8 mouse cellular contexts compared by ENCODE assay signal in genomic region chr2:164835164-164835563, GRCm38 (mm10). TPM values are rescaled to one million over a fixed set of nuclear protein-coding genes. Genes with fewer than 3 reads are reported as not detected.
DNase-seq lines count a peak whose midpoint lies in the region; ATAC-seq and TF ChIP-seq lines count a peak whose summit lies in the region.

No protein-coding gene starts in this region.

- no peak for DNase-seq in forebrain, postnatal 0 days
- no peak for DNase-seq in liver, adult 2 months (ENCODE audit: extremely low read depth, low read depth, low spot score)
- DNase-seq in liver: no peak
- no peak for DNase-seq in midbrain, embryonic 14.5 days
- DNase-seq in adrenal gland, postnatal 4 days (ENCODE audit: low spot score in 2 of 2): no peak

- ATAC-seq in forebrain, embryonic 12.5 days (ENCODE audit: low FRiP score): no peak
- ATAC-seq in forebrain, postnatal 0 days: no peak
- ATAC-seq in hindbrain, embryonic 15.5 days (ENCODE audit: low FRiP score, low read depth): no peak
- ATAC-seq in midbrain, embryonic 14.5 days (ENCODE audit: low FRiP score, low TSS enrichment): no peak
- no peak for ATAC-seq in granulocyte monocyte progenitor cell, adult 5-6 weeks (replicated peaks; ENCODE audit: poor library complexity, severe bottlenecking)

- no peaks in the 10 kb centered on the region for H3K9me3 ChIP-seq in forebrain, embryonic 12.5 days
- no peaks in the 10 kb centered on the region for H3K9me3 ChIP-seq in forebrain, postnatal 0 days (ENCODE audit: low read length)
- no peaks in the 10 kb centered on the region for H3K9me3 ChIP-seq in hindbrain, embryonic 15.5 days
- H3K9me3 ChIP-seq in midbrain, embryonic 14.5 days (ENCODE audit: control insufficient read depth, low read length): no peaks in the 10 kb centered on the region

- H3K79me2 ChIP-seq in liver, adult 2 months (ENCODE audit: control insufficient read depth, insufficient read depth, low read length): no peaks in the 10 kb centered on the region; the same call in 1 of the 2 replicates

- no peak overlapping the region for H3K27ac ChIP-seq in forebrain, embryonic 12.5 days
- no peak overlapping the region for H3K27ac ChIP-seq in forebrain, postnatal 0 days (ENCODE audit: low read depth, low read length)
- no peak overlapping the region for H3K27ac ChIP-seq in liver, adult 2 months (replicated peaks; ENCODE audit: insufficient read depth, low read depth, low read length)
- H3K27ac ChIP-seq in hindbrain, embryonic 15.5 days (replicated peaks): no peak overlapping the region
- H3K27ac ChIP-seq in midbrain, embryonic 14.5 days (replicated peaks; ENCODE audit: low read depth, low read length): no peak overlapping the region

- TF ChIP-seq POLR2A in liver, adult 2 months (IDR thresholded peaks at IDR 0.05; ENCODE audit: extremely low read depth, insufficient read depth, low read length): no peak

- peak overlapping the region; percentile 100; the same call in 1 of the 2 replicates for H3K4me2 ChIP-seq in forebrain, embryonic 12.5 days
- H3K4me2 ChIP-seq in forebrain, postnatal 0 days (ENCODE audit: low read depth): no peak overlapping the region
- H3K4me2 ChIP-seq in hindbrain, embryonic 15.5 days: peak overlapping the region; percentile 99
- peak overlapping the region; percentile 99; the same call in 1 of the 2 replicates for H3K4me2 ChIP-seq in midbrain, embryonic 14.5 days (ENCODE audit: low read length)

- peaks cover 26% of the 10 kb centered on the region for H3K4me1 ChIP-seq in forebrain, embryonic 12.5 days
- peaks cover 11% of the 10 kb centered on the region; the same call in 1 of the 2 replicates for H3K4me1 ChIP-seq in forebrain, postnatal 0 days (ENCODE audit: insufficient read depth)
- H3K4me1 ChIP-seq in liver, adult 2 months (ENCODE audit: control insufficient read depth, insufficient read depth, low read length): peaks cover 7% of the 10 kb centered on the region; the same call in 1 of the 2 replicates
- H3K4me1 ChIP-seq in hindbrain, embryonic 15.5 days (replicated peaks): peaks cover 24% of the 10 kb centered on the region
- peaks cover 17% of the 10 kb centered on the region for H3K4me1 ChIP-seq in midbrain, embryonic 14.5 days (ENCODE audit: control insufficient read depth, insufficient read depth, low read length)

- H3K27me3 ChIP-seq in forebrain, embryonic 12.5 days: no peaks in the 10 kb centered on the region
- no peaks in the 10 kb centered on the region for H3K27me3 ChIP-seq in forebrain, postnatal 0 days (ENCODE audit: insufficient read depth, low read length)
- no peaks in the 10 kb centered on the region for H3K27me3 ChIP-seq in liver, adult 2 months (ENCODE audit: control insufficient read depth, insufficient read depth, low read length)
- H3K27me3 ChIP-seq in hindbrain, embryonic 15.5 days: no peaks in the 10 kb centered on the region
- no peaks in the 10 kb centered on the region for H3K27me3 ChIP-seq in midbrain, embryonic 14.5 days (ENCODE audit: control insufficient read depth, insufficient read depth, low read length)

- H3K9ac ChIP-seq in forebrain, embryonic 12.5 days: no peak overlapping the region
- no peak overlapping the region for H3K9ac ChIP-seq in forebrain, postnatal 0 days
- H3K9ac ChIP-seq in liver, adult 2 months (ENCODE audit: low read depth, low read length): peak overlapping the region; percentile 6; the same call in 1 of the 2 replicates
- no peak overlapping the region for H3K9ac ChIP-seq in hindbrain, embryonic 15.5 days
- H3K9ac ChIP-seq in midbrain, embryonic 14.5 days (replicated peaks; ENCODE audit: low read length): no peak overlapping the region

- peaks cover 34% of the 10 kb centered on the region for H3K36me3 ChIP-seq in forebrain, embryonic 12.5 days (replicated peaks)
- H3K36me3 ChIP-seq in forebrain, postnatal 0 days (ENCODE audit: insufficient read depth): peaks cover 34% of the 10 kb centered on the region
- H3K36me3 ChIP-seq in liver, adult 2 months (ENCODE audit: control insufficient read depth, insufficient read depth, low read length): peaks cover 12% of the 10 kb centered on the region
- H3K36me3 ChIP-seq in hindbrain, embryonic 15.5 days: peaks cover 9% of the 10 kb centered on the region
- peaks cover 28% of the 10 kb centered on the region for H3K36me3 ChIP-seq in midbrain, embryonic 14.5 days (ENCODE audit: control insufficient read depth, insufficient read depth, low read length)

- WGBS in forebrain, embryonic 12.5 days: 94% methylated on average over 4 of the region's 4 CpGs
- 97% methylated on average over 4 of the region's 4 CpGs for WGBS in forebrain, postnatal 0 days
- WGBS in liver, adult 2 months: 97% methylated on average over 4 of the region's 4 CpGs
- 93% methylated on average over 4 of the region's 4 CpGs for WGBS in hindbrain, embryonic 15.5 days
- 97% methylated on average over 4 of the region's 4 CpGs for WGBS in midbrain, embryonic 14.5 days

- no peak for TF ChIP-seq CTCF in forebrain, postnatal 0 days (IDR thresholded peaks at IDR 0.05; ENCODE audit: low read depth)
- no peak for TF ChIP-seq CTCF in liver, adult 2 months (IDR thresholded peaks at IDR 0.05; ENCODE audit: low read depth, low read length)

- H3K4me3 ChIP-seq in forebrain, embryonic 12.5 days (replicated peaks): no peak overlapping the region
- H3K4me3 ChIP-seq in forebrain, postnatal 0 days (ENCODE audit: low read depth, low read length): no peak overlapping the region
- no peak overlapping the region for H3K4me3 ChIP-seq in liver, adult 2 months (ENCODE audit: insufficient read depth, low read depth, low read length)
- H3K4me3 ChIP-seq in hindbrain, embryonic 15.5 days: peak overlapping the region; percentile 66; the same call in 1 of the 2 replicates
- H3K4me3 ChIP-seq in midbrain, embryonic 14.5 days (replicated peaks; ENCODE audit: low read depth, low read length): no peak overlapping the region

RNA-seq across cellular contexts. Expression of gene Neurl2, which starts 1.9 kb away (rescaled TPM):
- 4.2 and 4.6 TPM in 2 replicates for polyA plus RNA-seq in forebrain, embryonic 12.5 days (2016; fragmentation: Nextera tagmentation; extraction: Ambion mirVana)
- 5.0 and 5.4 TPM in 2 replicates for total RNA-seq in forebrain, postnatal 0 days (2014; rRNA removed)
- 4.7 and 6.4 TPM in 2 replicates for polyA plus RNA-seq in forebrain, postnatal 0 days (2015; fragmentation: Nextera tagmentation; extraction: Ambion mirVana)
- 1.6 and 2.3 TPM in 2 replicates for total RNA-seq in liver, adult 2 months (2014; rRNA removed)
- 4.5 and 5.6 TPM in 2 replicates for polyA plus RNA-seq in liver, adult 2 months (2012; rRNA removed)
- polyA plus RNA-seq in hindbrain, embryonic 15.5 days (2015; fragmentation: Nextera tagmentation; extraction: Ambion mirVana): 6.3 and 7.9 TPM in 2 replicates
- polyA plus RNA-seq in midbrain, embryonic 14.5 days (2014; fragmentation: Nextera tagmentation; extraction: Ambion mirVana): 5.1 and 6.9 TPM in 2 replicates
- total RNA-seq in adrenal gland, postnatal 4 days (2021): 1 to 10 TPM; 5.4 to 7.4 TPM
- 6.1 and 8.7 TPM in 2 replicates for total RNA-seq in granulocyte monocyte progenitor cell, adult 5-6 weeks (2014; fragmentation: Nextera tagmentation)
- 3.4 and 4.0 TPM in 2 replicates for total RNA-seq in granulocyte monocyte progenitor cell, adult 5-6 weeks (2017)

RNA-seq across cellular contexts. Expression of gene Ctsa, which starts 2.5 kb away (rescaled TPM):
- polyA plus RNA-seq in forebrain, embryonic 12.5 days (2016; fragmentation: Nextera tagmentation; extraction: Ambion mirVana): 85.8 and 88.3 TPM in 2 replicates
- total RNA-seq in forebrain, postnatal 0 days (2014; rRNA removed): 86.2 and 93.8 TPM in 2 replicates
- polyA plus RNA-seq in forebrain, postnatal 0 days (2015; fragmentation: Nextera tagmentation; extraction: Ambion mirVana): 83.5 and 95.3 TPM in 2 replicates
- 112 and 135 TPM in 2 replicates for total RNA-seq in liver, adult 2 months (2014; rRNA removed)
- polyA plus RNA-seq in liver, adult 2 months (2012; rRNA removed): 164 and 279 TPM in 2 replicates
- polyA plus RNA-seq in hindbrain, embryonic 15.5 days (2015; fragmentation: Nextera tagmentation; extraction: Ambion mirVana): 97.0 and 105 TPM in 2 replicates
- 77.1 and 88.2 TPM in 2 replicates for polyA plus RNA-seq in midbrain, embryonic 14.5 days (2014; fragmentation: Nextera tagmentation; extraction: Ambion mirVana)
- total RNA-seq in adrenal gland, postnatal 4 days (2021): 100 to 1,000 TPM; 140 to 158 TPM
- total RNA-seq in granulocyte monocyte progenitor cell, adult 5-6 weeks (2014; fragmentation: Nextera tagmentation): 89.0 and 135 TPM in 2 replicates
- total RNA-seq in granulocyte monocyte progenitor cell, adult 5-6 weeks (2017): 79.5 and 109 TPM in 2 replicates

RNA-seq across cellular contexts. Expression of gene Spata25, which starts 6.8 kb away (rescaled TPM):
- polyA plus RNA-seq in forebrain, embryonic 12.5 days (2016; fragmentation: Nextera tagmentation; extraction: Ambion mirVana): not detected in 2 replicates
- 0.62 and 1.00 TPM in 2 replicates for total RNA-seq in forebrain, postnatal 0 days (2014; rRNA removed)
- not detected in 2 replicates for polyA plus RNA-seq in forebrain, postnatal 0 days (2015; fragmentation: Nextera tagmentation; extraction: Ambion mirVana)
- 0.18 TPM in 1 of 2 replicates, not detected in the other for total RNA-seq in liver, adult 2 months (2014; rRNA removed)
- polyA plus RNA-seq in liver, adult 2 months (2012; rRNA removed): not detected in 2 replicates
- 0.34 TPM in 1 of 2 replicates, not detected in the other for polyA plus RNA-seq in hindbrain, embryonic 15.5 days (2015; fragmentation: Nextera tagmentation; extraction: Ambion mirVana)
- 0.29 TPM in 1 of 2 replicates, not detected in the other for polyA plus RNA-seq in midbrain, embryonic 14.5 days (2014; fragmentation: Nextera tagmentation; extraction: Ambion mirVana)
- total RNA-seq in adrenal gland, postnatal 4 days (2021): 1 to 10 TPM in 1 of 2 experiments, under 1 TPM in 1; 0.76 to 1.7 TPM
- total RNA-seq in granulocyte monocyte progenitor cell, adult 5-6 weeks (2014; fragmentation: Nextera tagmentation): not detected in 2 replicates
- not detected in 2 replicates for total RNA-seq in granulocyte monocyte progenitor cell, adult 5-6 weeks (2017)

RNA-seq across cellular contexts. Expression of gene Zswim1, which starts 12.7 kb away (rescaled TPM):
- 21.4 and 25.7 TPM in 2 replicates for polyA plus RNA-seq in forebrain, embryonic 12.5 days (2016; fragmentation: Nextera tagmentation; extraction: Ambion mirVana)
- 11.2 and 18.6 TPM in 2 replicates for total RNA-seq in forebrain, postnatal 0 days (2014; rRNA removed)
- polyA plus RNA-seq in forebrain, postnatal 0 days (2015; fragmentation: Nextera tagmentation; extraction: Ambion mirVana): 27.5 and 32.6 TPM in 2 replicates
- 0.55 and 0.81 TPM in 2 replicates for total RNA-seq in liver, adult 2 months (2014; rRNA removed)
- polyA plus RNA-seq in liver, adult 2 months (2012; rRNA removed): 3.2 and 4.4 TPM in 2 replicates
- polyA plus RNA-seq in hindbrain, embryonic 15.5 days (2015; fragmentation: Nextera tagmentation; extraction: Ambion mirVana): 24.9 and 29.2 TPM in 2 replicates
- polyA plus RNA-seq in midbrain, embryonic 14.5 days (2014; fragmentation: Nextera tagmentation; extraction: Ambion mirVana): 27.8 and 30.5 TPM in 2 replicates
- total RNA-seq in adrenal gland, postnatal 4 days (2021): 10 to 100 TPM; 10.7 to 11.0 TPM
- 5.8 and 7.0 TPM in 2 replicates for total RNA-seq in granulocyte monocyte progenitor cell, adult 5-6 weeks (2014; fragmentation: Nextera tagmentation)
- 2.8 and 3.5 TPM in 2 replicates for total RNA-seq in granulocyte monocyte progenitor cell, adult 5-6 weeks (2017)

RNA-seq across cellular contexts. Expression of gene Pltp, which starts 22.3 kb away (rescaled TPM):
- 39.0 and 40.4 TPM in 2 replicates for polyA plus RNA-seq in forebrain, embryonic 12.5 days (2016; fragmentation: Nextera tagmentation; extraction: Ambion mirVana)
- total RNA-seq in forebrain, postnatal 0 days (2014; rRNA removed): 28.2 and 43.4 TPM in 2 replicates
- 67.9 and 80.7 TPM in 2 replicates for polyA plus RNA-seq in forebrain, postnatal 0 days (2015; fragmentation: Nextera tagmentation; extraction: Ambion mirVana)
- total RNA-seq in liver, adult 2 months (2014; rRNA removed): 21.7 and 22.1 TPM in 2 replicates
- 49.7 and 92.8 TPM in 2 replicates for polyA plus RNA-seq in liver, adult 2 months (2012; rRNA removed)
- 123 and 129 TPM in 2 replicates for polyA plus RNA-seq in hindbrain, embryonic 15.5 days (2015; fragmentation: Nextera tagmentation; extraction: Ambion mirVana)
- 29.8 and 91.1 TPM in 2 replicates for polyA plus RNA-seq in midbrain, embryonic 14.5 days (2014; fragmentation: Nextera tagmentation; extraction: Ambion mirVana)
- 10 to 100 TPM; 25.7 to 28.9 TPM for total RNA-seq in adrenal gland, postnatal 4 days (2021)
- total RNA-seq in granulocyte monocyte progenitor cell, adult 5-6 weeks (2014; fragmentation: Nextera tagmentation): not detected in 2 replicates
- not detected in 2 replicates for total RNA-seq in granulocyte monocyte progenitor cell, adult 5-6 weeks (2017)
